Comparison of ENCODE assay signal across 8 mouse cellular contexts in the genomic region with DNA sequence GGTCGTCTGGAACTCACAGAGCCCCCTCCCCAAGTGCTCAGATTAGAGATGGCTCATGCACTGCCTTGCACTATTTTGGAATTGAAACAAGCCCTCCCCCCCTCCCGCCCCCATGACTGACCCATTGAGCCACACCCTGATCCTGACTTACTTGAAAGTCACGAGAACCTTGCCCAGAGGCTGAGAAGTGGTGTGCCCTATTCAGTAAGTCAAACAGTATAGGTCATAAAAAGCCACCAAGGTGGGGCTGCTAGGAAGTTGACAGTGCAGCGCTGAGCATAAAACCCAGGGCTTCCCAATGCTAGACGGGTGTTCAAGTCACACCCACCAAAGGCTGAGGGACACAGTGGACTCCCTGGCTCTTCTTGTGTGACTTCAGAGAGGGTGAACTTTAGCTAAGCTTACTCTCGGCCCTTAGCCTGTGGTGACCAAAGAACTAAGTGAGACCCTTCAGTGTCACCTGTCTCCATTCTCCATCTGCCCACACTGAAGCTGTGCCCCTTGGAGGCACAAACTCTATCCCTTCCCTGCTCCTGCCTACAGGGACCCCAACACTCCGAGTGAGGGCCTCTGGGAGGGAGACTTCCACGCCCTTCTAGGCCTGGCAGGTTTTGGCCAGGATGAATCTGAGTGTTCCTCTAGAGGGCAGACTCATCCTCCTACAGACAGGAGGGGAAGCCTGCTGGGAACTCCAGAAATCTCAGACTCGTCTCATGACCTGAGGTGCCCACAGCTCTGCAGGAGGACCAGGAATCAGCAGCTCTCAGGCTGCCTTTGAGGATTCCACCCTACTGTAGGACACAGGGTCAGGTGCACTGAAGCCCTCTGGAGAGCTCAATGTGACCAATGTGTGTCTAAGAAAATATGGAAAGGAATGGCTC. TPM values are rescaled to one million over a fixed set of nuclear protein-coding genes. Genes with fewer than 3 reads are reported as not detected.
DNase-seq lines count a peak whose midpoint lies in the region; ATAC-seq and TF ChIP-seq lines count a peak whose summit lies in the region.

No protein-coding gene starts in this region.

- H3K4me1 ChIP-seq in thymus, adult 2 months (replicated peaks; ENCODE audit: control insufficient read depth, insufficient read depth, low read length) = peaks cover 23% of the 10 kb centered on the region
- H3K4me1 ChIP-seq in bone marrow, adult 2 months (ENCODE audit: control insufficient read depth, insufficient read depth, low read length) = peaks cover 5% of the 10 kb centered on the region
- H3K4me1 ChIP-seq in kidney, postnatal 0 days (replicated peaks; ENCODE audit: insufficient read depth, low read length) = peaks cover 13% of the 10 kb centered on the region

- H3K9ac ChIP-seq in kidney, postnatal 0 days (ENCODE audit: low read depth, low read length) = 0 out of 2 replicates have a peak overlapping the region, but pooled peaks have one; percentile 18

- no peak overlapping the region for H3K4me2 ChIP-seq in kidney, postnatal 0 days (ENCODE audit: low read length)

- no peak for TF ChIP-seq CTCF in thymus, adult 2 months (IDR thresholded peaks at IDR 0.05; ENCODE audit: borderline replicate concordance, control insufficient read depth, extremely low read depth, insufficient read depth, low read length, poor library complexity)
- TF ChIP-seq CTCF in bone marrow, adult 2 months (IDR thresholded peaks at IDR 0.05; ENCODE audit: control insufficient read depth, insufficient read depth, low read length) = peak; percentile 53
- TF ChIP-seq CTCF in kidney, postnatal 0 days (IDR thresholded peaks at IDR 0.05; ENCODE audit: low read depth) = peak; percentile 74

- H3K27me3 ChIP-seq in thymus, adult 2 months (ENCODE audit: control insufficient read depth, insufficient read depth, low read length) = no peaks in the 10 kb centered on the region
- no peaks in the 10 kb centered on the region for H3K27me3 ChIP-seq in kidney, postnatal 0 days (ENCODE audit: insufficient read depth, low read length)

- no peaks in the 10 kb centered on the region for H3K9me3 ChIP-seq in kidney, postnatal 0 days (replicated peaks; ENCODE audit: low read length)

- TF ChIP-seq POLR2A in thymus, adult 2 months (IDR thresholded peaks at IDR 0.05; ENCODE audit: control insufficient read depth, extremely low read depth, insufficient read depth, low read length, poor library complexity) = no peak
- no peak for TF ChIP-seq POLR2A in bone marrow, adult 2 months (IDR thresholded peaks at IDR 0.05; ENCODE audit: borderline replicate concordance, control insufficient read depth, low read depth, low read length)

- DNase-seq in thymus, adult 2 months = no peak
- DNase-seq in thymus, postnatal 25 days = no peak
- DNase-seq in heart, adult 9 months (ENCODE audit: low spot score in 2 of 2) = peak; percentile 60 to 63
- peak; percentile 79 for DNase-seq in kidney, postnatal 0 days (ENCODE audit: low spot score)
- DNase-seq in lung, postnatal 36 days = peak; percentile 84
- no peak for DNase-seq in right cerebral cortex, postnatal 10 days (ENCODE audit: low spot score in 2 of 2)
- no peak for DNase-seq in right cerebral cortex, postnatal 4 days

- H3K36me3 ChIP-seq in thymus, adult 2 months (ENCODE audit: control insufficient read depth, insufficient read depth, low read length) = peaks cover 48% of the 10 kb centered on the region
- H3K36me3 ChIP-seq in kidney, postnatal 0 days (ENCODE audit: insufficient read depth, low read length) = peaks cover 42% of the 10 kb centered on the region

- peak overlapping the region; percentile 48; the same call in 1 of the 2 replicates for H3K27ac ChIP-seq in thymus, adult 2 months (ENCODE audit: control insufficient read depth, insufficient read depth, low read length)
- peak overlapping the region; percentile 60 for H3K27ac ChIP-seq in bone marrow, adult 2 months (ENCODE audit: control insufficient read depth, insufficient read depth, low read depth, low read length, poor library complexity)
- peak overlapping the region; percentile 62 for H3K27ac ChIP-seq in kidney, postnatal 0 days

- 0 out of 2 replicates have a peak, but pooled peaks have one; percentile 23 for ATAC-seq in kidney, postnatal 0 days (replicated peaks; ENCODE audit: low FRiP score, low read depth)

- no peak overlapping the region for H3K4me3 ChIP-seq in thymus, adult 2 months (ENCODE audit: control insufficient read depth, insufficient read depth, low read length)
- H3K4me3 ChIP-seq in bone marrow, adult 2 months (replicated peaks; ENCODE audit: control insufficient read depth, low read depth, low read length) = no peak overlapping the region
- no peak overlapping the region for H3K4me3 ChIP-seq in kidney, postnatal 0 days (replicated peaks; ENCODE audit: low read depth, low read length)

- 58% methylated on average over 9 of the region's 9 CpGs for WGBS in thymus, adult 2 months
- WGBS in bone marrow, adult 2 months = 22% methylated on average over 9 of the region's 9 CpGs
- 30% methylated on average over 9 of the region's 9 CpGs for WGBS in kidney, postnatal 0 days

RNA-seq across cellular contexts. Expression of gene Polr2e, which starts 5.8 kb away (rescaled TPM):
- polyA plus RNA-seq in thymus, adult 2 months (2012; rRNA removed) = 211 and 226 TPM in 2 replicates
- 35.6 and 44.5 TPM in 2 replicates for polyA plus RNA-seq in bone marrow, adult 2 months (2011; ENCODE audit: insufficient read depth, insufficient read length, low replicate concordance, missing spikeins)
- 208 and 210 TPM in 2 replicates for polyA plus RNA-seq in kidney, postnatal 0 days (2015; fragmentation: Nextera tagmentation; extraction: Ambion mirVana)

RNA-seq across cellular contexts. Expression of gene Gpx4, which starts 13.2 kb away (rescaled TPM):
- 517 and 598 TPM in 2 replicates for polyA plus RNA-seq in thymus, adult 2 months (2012; rRNA removed)
- polyA plus RNA-seq in bone marrow, adult 2 months (2011; ENCODE audit: insufficient read depth, insufficient read length, low replicate concordance, missing spikeins) = 948 and 2,392 TPM in 2 replicates
- polyA plus RNA-seq in kidney, postnatal 0 days (2015; fragmentation: Nextera tagmentation; extraction: Ambion mirVana) = 901 and 946 TPM in 2 replicates

RNA-seq across cellular contexts. Expression of gene Arhgap45, which starts 17.3 kb away (rescaled TPM):
- 1,362 and 1,504 TPM in 2 replicates for polyA plus RNA-seq in thymus, adult 2 months (2012; rRNA removed)
- polyA plus RNA-seq in bone marrow, adult 2 months (2011; ENCODE audit: insufficient read depth, insufficient read length, low replicate concordance, missing spikeins) = 111 and 291 TPM in 2 replicates
- 4.0 and 4.6 TPM in 2 replicates for polyA plus RNA-seq in kidney, postnatal 0 days (2015; fragmentation: Nextera tagmentation; extraction: Ambion mirVana)

RNA-seq across cellular contexts. Expression of gene Abca7, which starts 37.5 kb away (rescaled TPM):
- 79.5 and 83.5 TPM in 2 replicates for polyA plus RNA-seq in thymus, adult 2 months (2012; rRNA removed)
- 54.3 and 96.9 TPM in 2 replicates for polyA plus RNA-seq in bone marrow, adult 2 months (2011; ENCODE audit: insufficient read depth, insufficient read length, low replicate concordance, missing spikeins)
- 2.4 and 2.6 TPM in 2 replicates for polyA plus RNA-seq in kidney, postnatal 0 days (2015; fragmentation: Nextera tagmentation; extraction: Ambion mirVana)

RNA-seq across cellular contexts. Expression of gene Cnn2, which starts 45.4 kb away (rescaled TPM):
- 239 and 245 TPM in 2 replicates for polyA plus RNA-seq in thymus, adult 2 months (2012; rRNA removed)
- 41.7 and 92.4 TPM in 2 replicates for polyA plus RNA-seq in bone marrow, adult 2 months (2011; ENCODE audit: insufficient read depth, insufficient read length, low replicate concordance, missing spikeins)
- polyA plus RNA-seq in kidney, postnatal 0 days (2015; fragmentation: Nextera tagmentation; extraction: Ambion mirVana) = 221 and 261 TPM in 2 replicates

Comparison
In these comparisons a context has a peak if more than half of its experiments do, and no peak if none do; other contexts are left out.
1. DNase-seq: peak in heart, adult 9 months (2 of 2), kidney, postnatal 0 days (single experiment) and lung, postnatal 36 days (single experiment); none in thymus, adult 2 months (single experiment), thymus, postnatal 25 days (single experiment), right cerebral cortex, postnatal 10 days (0 of 2) and right cerebral cortex, postnatal 4 days (single experiment).
2. RNA of gene Arhgap45, which starts 17.3 kb away (polyA plus RNA-seq): 1,362 to 1,504 TPM in thymus, adult 2 months and 111 to 291 TPM in bone marrow, adult 2 months; 4.0 to 4.6 TPM in kidney, postnatal 0 days; every median in the first group is over 10 times any median in the second.
3. Peak in every context shown above with its lines, with median percentiles within 50 percentile points of each other: H3K27ac ChIP-seq.